Mouse (Mus musculus): ENCODE measurements around the gene Wfikkn1. TPM values are rescaled to one million over a fixed set of nuclear protein-coding genes. Genes with fewer than 3 reads are reported as not detected.
A peak's percentile ranks its signal among the peaks of the same experiment; 100 is the strongest.

Gene Wfikkn1
- total RNA-seq (2014; rRNA removed) (0.23 and 1.5 TPM in 2 replicates), polyA plus RNA-seq (2015; fragmentation: Nextera tagmentation; extraction: Ambion mirVana) (0.28 and 0.29 TPM in 2 replicates)

- Histone ChIP-seq H3K27ac (ENCODE audit: low read depth, low read length) (no peak within 1 kb of the TSS), H3K4me3 (ENCODE audit: low read depth, low read length) (no peak within 1 kb of the TSS), H3K36me3 (ENCODE audit: insufficient read depth) (peaks cover 36% of the 10 kb centered on the region)
These were observed at the start of gene Wfikkn1 for GRCm38 (mm10) chr17:25880196-25880910. Gene Wfikkn1, minus strand, starts transcription at chr17:25880858.

DNA sequence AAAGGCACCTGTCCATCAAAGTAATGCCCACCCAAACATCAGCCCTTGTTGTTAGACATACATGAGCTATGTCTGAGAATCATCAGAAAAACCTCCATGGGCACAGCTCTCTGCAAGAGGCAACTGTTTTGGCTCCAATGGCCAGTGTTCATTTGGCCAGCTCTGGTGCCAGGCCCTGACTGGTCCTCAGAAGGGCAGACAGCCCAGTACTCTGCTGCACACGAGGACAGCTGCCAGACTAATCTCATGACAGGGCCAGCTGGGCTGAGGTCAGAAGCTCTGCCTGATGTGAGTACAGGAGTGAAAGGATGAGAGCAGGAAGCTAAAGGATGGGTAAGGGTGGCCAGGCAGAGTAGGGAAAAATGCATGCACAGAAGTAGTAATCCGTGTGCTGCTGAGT lies 44.7 kb upstream of the Wfikkn1 start:
- no peaks in the 10 kb centered on the region for H3K27me3 ChIP-seq (ENCODE audit: insufficient read depth, low read length)
- H3K9me3 ChIP-seq (ENCODE audit: low read length), result no peaks in the 10 kb centered on the region
- no peak for DNase-seq
- no peak overlapping the region for H3K4me3 ChIP-seq (ENCODE audit: low read depth, low read length)
- no peak for ATAC-seq
- no peak overlapping the region for H3K4me2 ChIP-seq (ENCODE audit: low read depth)
- peaks cover 26% of the 10 kb centered on the region for H3K36me3 ChIP-seq (ENCODE audit: insufficient read depth)
- WGBS, result 77% methylated on average over 2 of the region's 2 CpGs
- TF ChIP-seq CTCF (IDR thresholded peaks at IDR 0.05; ENCODE audit: low read depth), result no peak
- H3K27ac ChIP-seq (ENCODE audit: low read depth, low read length), result no peak overlapping the region
- no peak overlapping the region for H3K9ac ChIP-seq
- H3K4me1 ChIP-seq (ENCODE audit: insufficient read depth), result 0 out of 2 replicates have a peak, but pooled peaks cover 3% of the 10 kb centered on the region

More at GRCm38 (mm10) chr17:25880196-25880910, at the start of gene Wfikkn1:
- Histone ChIP-seq H3K27me3 (ENCODE audit: insufficient read depth, low read length) (no peaks in the 10 kb centered on the region), H3K4me2 (ENCODE audit: low read depth) (no peak within 1 kb of the TSS), H3K4me1 (ENCODE audit: insufficient read depth) (peaks cover 12% of the 10 kb centered on the region; the same call in 1 of the 2 replicates), H3K9me3 (ENCODE audit: low read length) (no peaks in the 10 kb centered on the region), H3K9ac (no peak within 1 kb of the TSS)
- DNase-seq, result no peak
- 37% methylated on average over 5 of the region's 5 CpGs for WGBS
- TF ChIP-seq CTCF (IDR thresholded peaks at IDR 0.05; ENCODE audit: low read depth), result no peak
- no peak for ATAC-seq

DNA sequence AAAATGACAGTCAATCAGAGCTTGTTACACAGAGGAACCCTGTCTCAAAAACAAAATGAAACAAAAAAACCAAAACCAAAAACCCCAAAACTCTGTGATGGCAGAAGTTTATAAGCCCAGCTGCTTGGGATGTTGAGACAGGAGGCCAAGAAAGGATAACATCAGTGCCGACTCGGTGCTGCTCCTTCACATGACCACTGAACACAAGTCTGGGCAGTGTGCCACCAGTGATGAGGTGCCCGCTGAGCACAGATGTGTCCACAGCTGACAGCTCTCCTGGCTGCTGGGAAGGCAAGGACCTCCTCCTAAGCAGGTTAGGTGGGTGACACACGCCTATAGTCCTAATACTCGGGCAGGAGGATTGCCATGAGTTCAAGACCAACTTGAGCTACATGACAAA lies 41.5 kb upstream of the Wfikkn1 start:
- H3K4me1 ChIP-seq (ENCODE audit: insufficient read depth), result peaks cover 18% of the 10 kb centered on the region; the same call in 1 of the 2 replicates
- no peaks in the 10 kb centered on the region for H3K27me3 ChIP-seq (ENCODE audit: insufficient read depth, low read length)
- H3K4me3 ChIP-seq (ENCODE audit: low read depth, low read length), result no peak overlapping the region
- H3K9ac ChIP-seq, result no peak overlapping the region
- no peaks in the 10 kb centered on the region for H3K9me3 ChIP-seq (ENCODE audit: low read length)
- WGBS, result 76% methylated on average over 5 of the region's 5 CpGs
- TF ChIP-seq CTCF (IDR thresholded peaks at IDR 0.05; ENCODE audit: low read depth), result no peak
- ATAC-seq (no peak), DNase-seq (no peak)
- no peak overlapping the region for H3K27ac ChIP-seq (ENCODE audit: low read depth, low read length)
- no peak overlapping the region for H3K4me2 ChIP-seq (ENCODE audit: low read depth)
- H3K36me3 ChIP-seq (ENCODE audit: insufficient read depth), result peaks cover 11% of the 10 kb centered on the region

DNA sequence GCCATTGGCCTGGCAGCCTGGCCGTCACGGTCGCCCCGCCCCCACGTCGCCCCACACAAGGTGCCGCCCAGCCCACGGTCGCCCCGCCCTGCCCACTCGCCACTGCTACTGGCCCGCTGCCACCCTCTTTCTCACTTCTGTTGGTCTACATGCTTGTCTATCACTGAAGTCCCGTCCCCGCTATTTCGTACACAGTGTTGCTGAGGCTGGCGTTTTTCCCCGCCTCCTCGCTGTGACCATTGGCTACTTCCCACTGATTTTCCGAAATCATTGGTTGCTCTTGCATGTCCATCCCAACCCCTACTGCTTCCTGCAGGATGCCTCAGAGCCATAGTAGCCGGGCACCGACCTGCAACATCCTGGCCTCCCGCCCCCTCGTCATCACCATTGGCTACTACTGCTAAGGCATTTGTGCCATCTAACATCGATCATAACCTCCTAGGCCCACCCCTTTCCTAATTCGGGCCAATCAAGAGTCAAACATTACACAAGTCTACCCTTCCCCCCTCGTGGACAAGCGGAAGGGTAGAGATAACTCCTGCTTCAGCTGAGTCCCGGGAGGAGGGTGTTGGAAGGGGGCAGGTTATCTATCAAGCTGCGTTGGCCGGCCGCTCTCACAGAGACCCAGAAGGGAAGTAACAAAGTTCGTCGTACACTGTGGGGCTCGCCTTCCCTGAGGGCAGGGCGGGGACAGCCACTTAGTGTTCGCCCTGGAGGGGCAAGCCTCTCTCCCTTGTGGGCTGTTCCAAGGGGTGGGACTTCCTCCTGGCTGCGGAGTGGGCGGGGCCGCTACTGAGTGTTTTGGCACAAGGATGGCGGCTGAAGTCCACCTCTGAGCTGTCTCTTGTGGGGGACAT lies 39.4 kb upstream of the Wfikkn1 start:
- Histone ChIP-seq H3K27me3 (ENCODE audit: insufficient read depth, low read length) (no peaks in the 10 kb centered on the region), H3K27ac (ENCODE audit: low read depth, low read length) (peak overlapping the region; percentile 92), H3K36me3 (ENCODE audit: insufficient read depth) (no peaks in the 10 kb centered on the region), H3K4me2 (ENCODE audit: low read depth) (peak overlapping the region; percentile 81), H3K9ac (peak overlapping the region; percentile 81), H3K4me1 (ENCODE audit: insufficient read depth) (peaks cover 18% of the 10 kb centered on the region; the same call in 1 of the 2 replicates), H3K9me3 (ENCODE audit: low read length) (no peaks in the 10 kb centered on the region), H3K4me3 (ENCODE audit: low read depth, low read length) (peak overlapping the region; percentile 88)
- WGBS, result under 1% methylated on average over 35 of the region's 40 CpGs
- ATAC-seq (peak; percentile 96), DNase-seq (peak; percentile 100)
- TF ChIP-seq CTCF (IDR thresholded peaks at IDR 0.05; ENCODE audit: low read depth), result no peak; the same call in 1 of the 2 replicates

DNA sequence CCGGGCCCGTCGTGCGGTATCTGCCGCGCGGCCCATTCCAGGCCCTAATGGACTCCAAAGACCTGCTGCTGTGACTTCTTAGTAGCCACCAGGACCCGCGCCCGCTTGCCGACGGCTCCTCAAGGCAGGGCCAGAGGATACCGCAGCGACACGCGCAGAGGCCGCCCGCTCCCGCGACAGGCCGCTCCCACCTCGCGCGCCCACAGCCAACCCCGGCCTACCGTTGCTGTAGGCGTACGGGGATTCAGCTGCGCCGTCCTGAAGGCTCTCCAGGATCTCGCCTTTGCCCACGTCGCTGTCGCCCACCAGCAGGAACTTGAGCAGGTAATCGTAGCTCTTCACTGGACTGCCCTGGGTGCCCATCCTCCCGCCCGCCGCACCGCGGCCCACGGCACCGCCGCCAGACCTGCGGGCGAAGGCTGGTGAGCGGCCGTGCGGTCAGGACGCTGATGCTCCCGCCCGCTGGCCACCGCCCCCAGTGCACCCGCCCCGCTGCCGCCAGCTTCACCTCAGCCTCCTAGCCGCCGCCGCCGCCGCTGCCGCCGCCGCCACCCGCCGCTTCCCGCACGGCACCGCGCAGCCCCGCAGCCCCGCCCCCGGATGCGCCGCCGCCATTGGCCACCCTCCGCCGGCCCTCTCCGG lies 38.6 kb upstream of the Wfikkn1 start, which contains the start of gene Rab40c:
Rab40c (minus strand) TSS at position 584 of the 642 bp plus-strand sequence.
- 0 out of 2 replicates have a peak, but pooled peaks cover 3% of the 10 kb centered on the region for H3K36me3 ChIP-seq (ENCODE audit: insufficient read depth)
- H3K9ac ChIP-seq, result peak within 1 kb of the TSS; percentile 81
- 3% methylated on average over 53 of the region's 78 CpGs for WGBS
- H3K27me3 ChIP-seq (ENCODE audit: insufficient read depth, low read length), result no peaks in the 10 kb centered on the region
- peak within 1 kb of the TSS; percentile 88 for H3K4me3 ChIP-seq (ENCODE audit: low read depth, low read length)
- peaks cover 18% of the 10 kb centered on the region; the same call in 1 of the 2 replicates for H3K4me1 ChIP-seq (ENCODE audit: insufficient read depth)
- peak; percentile 82 for ATAC-seq
- peak within 1 kb of the TSS; percentile 81 for H3K4me2 ChIP-seq (ENCODE audit: low read depth)
- TF ChIP-seq CTCF (IDR thresholded peaks at IDR 0.05; ENCODE audit: low read depth), result 0 out of 2 replicates have a peak, but pooled peaks have one; percentile 1
- H3K9me3 ChIP-seq (ENCODE audit: low read length), result no peaks in the 10 kb centered on the region
- peak; percentile 43 for DNase-seq
- H3K27ac ChIP-seq (ENCODE audit: low read depth, low read length), result peak within 1 kb of the TSS; percentile 92

GRCm38 (mm10) chr17:25918037-25918750 lies 37.5 kb upstream of the Wfikkn1 start:
- peak overlapping the region; percentile 88 for H3K4me3 ChIP-seq (ENCODE audit: low read depth, low read length)
- H3K27ac ChIP-seq (ENCODE audit: low read depth, low read length), result no peak overlapping the region
- H3K9ac ChIP-seq, result peak overlapping the region; percentile 81
- no peak for TF ChIP-seq CTCF (IDR thresholded peaks at IDR 0.05; ENCODE audit: low read depth)
- peak overlapping the region; percentile 81 for H3K4me2 ChIP-seq (ENCODE audit: low read depth)
- ATAC-seq, result no peak
- no peaks in the 10 kb centered on the region for H3K27me3 ChIP-seq (ENCODE audit: insufficient read depth, low read length)
- WGBS, result 87% methylated on average over 9 of the region's 9 CpGs
- peaks cover 18% of the 10 kb centered on the region; the same call in 1 of the 2 replicates for H3K4me1 ChIP-seq (ENCODE audit: insufficient read depth)
- 0 out of 2 replicates have a peak, but pooled peaks cover 5% of the 10 kb centered on the region for H3K36me3 ChIP-seq (ENCODE audit: insufficient read depth)
- no peaks in the 10 kb centered on the region for H3K9me3 ChIP-seq (ENCODE audit: low read length)
- DNase-seq, result no peak

Data from forebrain, postnatal 0 days (tissue).